Mouse (Mus musculus): ENCODE measurements around the gene Naif1. TPM values are rescaled to one million over a fixed set of nuclear protein-coding genes. Genes with fewer than 3 reads are reported as not detected.

The Naif1 gene
- total and polyA plus RNA-seq, 3 experiments, result 2.7 to 6.5 (median 3.5) TPM

DNA sequence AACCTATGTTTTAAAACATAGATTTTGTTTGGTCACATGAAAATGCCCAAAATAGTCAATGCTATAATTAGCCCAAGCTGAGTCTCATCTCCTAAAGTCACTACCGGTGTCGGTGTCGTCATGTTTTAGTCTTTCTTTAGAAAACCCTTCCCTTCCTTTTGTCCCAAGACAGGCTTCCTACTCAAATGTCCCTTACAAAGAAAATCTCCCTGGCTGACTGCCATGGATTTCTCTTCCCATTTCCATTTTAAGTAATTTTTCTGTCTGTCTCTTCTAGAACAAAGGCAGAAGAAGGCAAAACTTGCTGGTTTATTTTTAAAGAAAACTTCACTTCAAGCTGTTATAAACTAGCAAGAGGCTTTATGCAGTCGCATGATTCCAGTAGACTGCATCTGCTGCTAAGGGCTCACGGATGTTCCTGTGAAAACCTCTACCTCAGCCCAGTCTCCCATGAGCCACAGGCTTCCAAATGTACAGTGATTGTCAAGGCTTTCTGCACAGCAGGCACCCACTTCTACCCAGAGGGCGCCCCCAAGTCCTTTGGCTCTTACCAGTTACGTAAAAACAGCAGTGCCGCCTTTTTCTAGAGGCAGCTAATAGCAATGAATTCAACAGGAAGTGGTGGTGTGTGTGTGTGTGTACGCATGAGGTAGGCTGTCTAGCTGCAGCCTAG, 2.9 kb upstream of the Naif1 start:
- TF ChIP-seq ZC3H11A (IDR thresholded peaks at IDR 0.05; ENCODE audit: low read depth, low read length), result no peak
- TF ChIP-seq HCFC1 (IDR thresholded peaks at IDR 0.05; ENCODE audit: low read depth, low read length), result 0 out of 2 replicates have a peak, but pooled peaks have one; percentile 24
- TF ChIP-seq BHLHE40 (IDR thresholded peaks at IDR 0.05; ENCODE audit: low read depth, low read length), result 0 out of 2 replicates have a peak, but pooled peaks have one; percentile 25
- no peak for TF ChIP-seq NELFE (IDR thresholded peaks at IDR 0.05; ENCODE audit: low read depth, low read length)
- TF ChIP-seq TCF12 (IDR thresholded peaks at IDR 0.05; ENCODE audit: low read depth, low read length), result 0 out of 2 replicates have a peak, but pooled peaks have one; percentile 43
- TF ChIP-seq KAT2A (IDR thresholded peaks at IDR 0.05; ENCODE audit: insufficient replicate concordance, low read length), result no peak
- TF ChIP-seq MAZ (IDR thresholded peaks at IDR 0.05; ENCODE audit: low read depth, low read length), result 0 out of 2 replicates have a peak, but pooled peaks have one; percentile 26
- no peak for TF ChIP-seq ZMIZ1 (IDR thresholded peaks at IDR 0.05; ENCODE audit: low read depth, low read length)
- TF ChIP-seq RAD21 (IDR thresholded peaks at IDR 0.05; ENCODE audit: low read depth, low read length), result no peak
- TF ChIP-seq SIN3A (IDR thresholded peaks at IDR 0.05; ENCODE audit: low read length), result peak; percentile 37; the same call in 1 of the 2 replicates
- peak; percentile 91 for TF ChIP-seq MEF2A (IDR thresholded peaks at IDR 0.05; ENCODE audit: borderline replicate concordance, low read depth, low read length)
- TF ChIP-seq UBTF (IDR thresholded peaks at IDR 0.05; ENCODE audit: low read depth, low read length), result no peak
- no peak for TF ChIP-seq IRF4 (IDR thresholded peaks at IDR 0.05; ENCODE audit: low read depth, low read length)
- 0 out of 2 replicates have a peak, but pooled peaks have one; percentile 22 for TF ChIP-seq MAX (IDR thresholded peaks at IDR 0.05; ENCODE audit: low read length)
- no peak for TF ChIP-seq POLR2AphosphoS2 (IDR thresholded peaks at IDR 0.05; ENCODE audit: low read depth, low read length)
- no peak for TF ChIP-seq CHD1 (IDR thresholded peaks at IDR 0.05; ENCODE audit: low read depth, low read length)
- 0 out of 4 replicates have a peak, but pooled peaks of 1 of the 2 experiments have one; percentile 4 for TF ChIP-seq CTCF (conservative IDR thresholded peaks at IDR 0.05 in 1 of 2, IDR thresholded peaks at IDR 0.05 in 1 of 2; ENCODE audit: low read depth in 2 of 2, low read length in 2 of 2)
- no peak for TF ChIP-seq E2F4 (IDR thresholded peaks at IDR 0.05; ENCODE audit: insufficient replicate concordance, low read depth, low read length)
- peak; percentile 42; the same call in 1 of the 2 replicates for TF ChIP-seq MXI1 (IDR thresholded peaks at IDR 0.05; ENCODE audit: low read depth, low read length)
- TF ChIP-seq MAFK (IDR thresholded peaks at IDR 0.05; ENCODE audit: insufficient replicate concordance, low read length), result no peak
- peak; percentile 60; the same call in 1 of the 2 replicates for TF ChIP-seq ELF1 (IDR thresholded peaks at IDR 0.05; ENCODE audit: low read depth, low read length)
- no peak for TF ChIP-seq ZNF384 (IDR thresholded peaks at IDR 0.05; ENCODE audit: low read depth, low read length)
- 0 out of 2 replicates have a peak, but pooled peaks have one; percentile 28 for TF ChIP-seq MYC (IDR thresholded peaks at IDR 0.05; ENCODE audit: low read depth, low read length)
- no peak for TF ChIP-seq GABPA (IDR thresholded peaks at IDR 0.05; ENCODE audit: insufficient replicate concordance, low read depth, low read length)
- Histone ChIP-seq H3K4me3 (replicated peaks in 1 of 3; ENCODE audit: low read depth in 2 of 3, low read length in 2 of 3, poor library complexity in 1 of 3) (no peak overlapping the region), H3K36me3 (replicated peaks in 1 of 2; ENCODE audit: control insufficient read depth in 1 of 2, insufficient read depth in 1 of 2, low read length in 1 of 2) (peaks cover 3 to 29% of the 10 kb centered on the region in 2 experiments), H3K9me3 (replicated peaks; ENCODE audit: low read length) (peaks cover 7% of the 10 kb centered on the region), H3K9ac (ENCODE audit: insufficient read depth, low read depth) (peak overlapping the region; percentile 70), H3K4me1 (ENCODE audit: control insufficient read depth in 1 of 2, insufficient read depth in 2 of 2) (peaks cover 13 to 36% of the 10 kb centered on the region in 2 experiments), H3K79me2 (replicated peaks; ENCODE audit: control insufficient read depth, extremely low read depth, insufficient read depth, poor library complexity, severe bottlenecking) (peaks cover 14% of the 10 kb centered on the region), H3K27me3 (replicated peaks) (no peaks in the 10 kb centered on the region), H3K27ac (ENCODE audit: insufficient read depth, low read depth) (peak overlapping the region; percentile 4; the same call in 1 of the 2 replicates), H3K4me2 (ENCODE audit: insufficient read depth, low read depth, poor library complexity, severe bottlenecking) (peak overlapping the region; percentile 96)
- DNase-seq (ENCODE audit: extremely low read depth), result no peak
- in situ Hi-C loops (cut with MboI; ENCODE audit: low pct_ligation_motif_present, low pct_unique_long_range_greater_than_20kb, low sequenced_read_pairs), result no loop called here
- dilution Hi-C loops (cut with MboI; ENCODE audit: extremely low pct_ligation_motif_present, extremely low pct_unique_long_range_greater_than_20kb, low sequenced_read_pairs), result no loop called here

Measured in CH12.LX (cell line).